Mouse (Mus musculus): Measurements from ENCODE around the gene Trpc4ap. TPM values are rescaled to one million over a fixed set of nuclear protein-coding genes. Genes with fewer than 3 reads are reported as not detected.
"Not testable (repeated sequence)": the region's sequence is repeated elsewhere in the genome, so short reads cannot be mapped to it uniquely, and the experiment has no call there.

Trpc4ap gene
- polyA plus RNA-seq, 1 experiment from 2014 or later, result 164 TPM

DNA sequence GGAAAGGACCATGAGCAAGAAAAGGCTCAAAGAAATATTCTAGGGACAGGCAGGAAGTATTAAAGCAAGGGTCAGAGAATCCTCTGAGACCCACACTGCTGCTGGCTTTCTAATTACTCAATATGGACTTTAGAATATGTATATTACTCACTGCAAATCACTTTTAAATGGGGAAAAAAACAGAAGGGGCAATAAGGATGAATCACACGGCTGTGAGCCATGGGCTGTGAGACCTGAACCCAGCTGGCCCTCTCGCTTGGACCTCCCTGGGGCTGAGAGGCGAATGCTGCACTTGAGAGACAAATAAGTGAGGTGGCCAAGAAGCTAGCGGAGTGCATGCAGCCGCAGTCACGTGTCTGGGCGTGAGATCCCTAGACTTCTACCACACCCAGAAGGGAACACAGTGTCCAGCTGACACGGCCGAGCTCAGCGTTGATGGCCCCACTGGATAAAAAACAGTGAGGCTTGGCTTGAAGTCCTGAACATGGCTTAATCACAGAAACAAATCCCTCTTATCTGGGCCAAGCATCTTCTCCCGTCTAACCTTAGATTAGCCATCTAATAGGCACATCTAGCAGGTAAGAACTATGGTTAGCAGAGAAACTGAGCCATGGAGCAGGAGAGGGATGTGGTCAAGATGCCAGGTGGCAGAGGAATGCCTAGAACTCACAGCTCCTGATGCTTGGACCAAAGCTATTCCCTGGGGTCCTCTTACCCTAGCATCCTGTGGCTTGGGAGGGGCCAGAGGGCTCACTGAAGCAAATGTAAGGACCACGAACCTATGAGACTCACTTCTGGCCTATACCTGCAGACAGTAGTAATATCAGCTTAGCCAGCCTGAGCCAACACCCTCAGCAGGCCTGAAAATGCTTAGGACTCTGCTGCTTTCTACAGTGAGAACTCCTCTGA lies 25.2 kb upstream of the Trpc4ap start:
- no peaks in the 10 kb centered on the region for H3K9me3 ChIP-seq
- no peak overlapping the region for H3K4me2 ChIP-seq
- H3K27me3 ChIP-seq, result no peaks in the 10 kb centered on the region
- H3K27ac ChIP-seq (replicated peaks), result no peak overlapping the region
- no peaks in the 10 kb centered on the region for H3K4me1 ChIP-seq (replicated peaks)
- H3K36me3 ChIP-seq, result peaks cover 63% of the 10 kb centered on the region
- no peak overlapping the region for H3K4me3 ChIP-seq
- WGBS, result 90% methylated on average over 12 of the region's 12 CpGs
- no peak for ATAC-seq (ENCODE audit: low FRiP score, low read depth)
- H3K9ac ChIP-seq, result no peak overlapping the region

GRCm38 (mm10) chr2:155710557-155710956 lies 18.4 kb upstream of the Trpc4ap start:
- ATAC-seq (ENCODE audit: low FRiP score, low read depth), result no peak
- WGBS, result 89% methylated on average over 11 of the region's 11 CpGs

GRCm38 (mm10) chr2:155707251-155707650 lies 15.1 kb upstream of the Trpc4ap start:
- peaks cover 61% of the 10 kb centered on the region for H3K36me3 ChIP-seq
- no peak overlapping the region for H3K4me2 ChIP-seq
- H3K9ac ChIP-seq, result no peak overlapping the region
- H3K4me3 ChIP-seq, result no peak overlapping the region
- ATAC-seq (ENCODE audit: low FRiP score, low read depth), result no peak
- H3K9me3 ChIP-seq, result no peaks in the 10 kb centered on the region
- 79% methylated on average over 4 of the region's 4 CpGs for WGBS
- H3K27ac ChIP-seq (replicated peaks), result no peak overlapping the region
- H3K4me1 ChIP-seq (replicated peaks), result no peaks in the 10 kb centered on the region
- no peaks in the 10 kb centered on the region for H3K27me3 ChIP-seq

More at GRCm38 (mm10) chr2:155710557-155710956, 18.4 kb upstream of the Trpc4ap start:
- Histone ChIP-seq H3K27me3 (no peaks in the 10 kb centered on the region), H3K9me3 (no peaks in the 10 kb centered on the region), H3K36me3 (peaks cover 71% of the 10 kb centered on the region), H3K4me1 (replicated peaks) (no peaks in the 10 kb centered on the region), H3K27ac (replicated peaks) (no peak overlapping the region), H3K9ac (no peak overlapping the region), H3K4me3 (no peak overlapping the region), H3K4me2 (no peak overlapping the region)

- Histone ChIP-seq H3K4me1 (replicated peaks) (no peaks in the 10 kb centered on the region), H3K9me3 (no peaks in the 10 kb centered on the region), H3K27ac (replicated peaks) (no peak overlapping the region), H3K27me3 (no peaks in the 10 kb centered on the region), H3K9ac (no peak overlapping the region), H3K4me2 (no peak overlapping the region), H3K4me3 (no peak overlapping the region), H3K36me3 (peaks cover 43% of the 10 kb centered on the region; the same call in 1 of the 2 replicates)
- 19% methylated on average over 4 of the region's 4 CpGs for WGBS
- ATAC-seq (ENCODE audit: low FRiP score, low read depth), result no peak
Observed at GRCm38 (mm10) chr2:155703630-155704029, 11.4 kb upstream of the Trpc4ap start.

DNA sequence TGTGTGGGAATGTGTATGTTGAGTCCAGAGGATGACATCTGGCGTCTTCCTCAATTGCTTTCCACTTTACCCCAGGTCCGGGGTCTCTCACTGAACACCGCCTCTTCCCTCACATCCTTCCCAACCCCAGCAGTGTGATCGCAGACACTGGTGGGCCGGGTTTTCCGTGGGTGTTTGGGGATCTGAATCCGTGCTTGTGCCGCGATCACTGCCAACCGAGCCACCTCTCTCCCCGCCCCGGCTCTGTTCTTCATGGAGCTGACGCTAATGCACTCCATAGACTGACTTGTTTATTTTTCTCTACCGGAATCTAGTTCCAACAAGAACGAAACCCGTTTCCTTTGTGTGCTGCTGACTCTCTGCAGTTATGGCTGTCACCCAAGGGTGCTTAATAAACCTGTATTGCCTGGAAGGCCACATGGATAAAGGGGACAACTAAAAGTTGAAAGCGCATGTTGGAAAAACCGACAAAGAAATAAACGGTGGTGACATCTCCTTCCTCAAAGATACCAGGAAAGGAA lies 9.3 kb upstream of the Trpc4ap start:
- Histone ChIP-seq H3K9me3 (no peaks in the 10 kb centered on the region), H3K27ac (replicated peaks) (no peak overlapping the region), H3K9ac (no peak overlapping the region), H3K36me3 (peaks cover 31% of the 10 kb centered on the region; the same call in 1 of the 2 replicates), H3K4me3 (no peak overlapping the region), H3K27me3 (no peaks in the 10 kb centered on the region), H3K4me1 (replicated peaks) (no peaks in the 10 kb centered on the region), H3K4me2 (no peak overlapping the region)
- WGBS, result 95% methylated on average over 19 of the region's 19 CpGs
- no peak for ATAC-seq (ENCODE audit: low FRiP score, low read depth)

- WGBS, result 93% methylated on average over 6 of the region's 6 CpGs
- H3K9ac ChIP-seq; H3K4me2 ChIP-seq; H3K4me3 ChIP-seq; H3K9me3 ChIP-seq; H3K4me1 ChIP-seq (replicated peaks); H3K27ac ChIP-seq (replicated peaks); ATAC-seq (ENCODE audit: low FRiP score, low read depth); H3K27me3 ChIP-seq: not testable (repeated sequence)
- peaks cover 21% of the 10 kb centered on the region; the same call in 1 of the 2 replicates for H3K36me3 ChIP-seq
Observed at GRCm38 (mm10) chr2:155698443-155698842, 6.3 kb upstream of the Trpc4ap start.

DNA sequence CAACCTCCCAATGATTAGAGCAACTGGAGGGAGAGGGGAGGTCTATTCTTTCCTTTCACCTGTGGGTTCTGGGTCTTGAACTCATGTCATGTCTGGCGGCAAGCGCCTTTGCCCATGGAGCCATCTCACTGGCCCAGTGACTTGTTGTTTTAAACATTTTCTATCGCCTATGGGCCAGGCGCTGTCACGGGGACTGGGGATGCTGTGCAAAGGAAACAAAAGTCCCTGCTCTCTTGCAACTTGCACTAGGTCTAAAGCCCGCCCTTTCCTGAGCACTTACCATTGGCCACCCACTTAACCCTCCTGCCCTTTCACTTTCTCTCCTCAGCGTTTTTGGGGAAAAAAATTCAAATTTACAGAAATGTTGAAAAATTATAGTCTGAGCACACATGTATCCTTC lies 4.7 kb upstream of the Trpc4ap start:
- Histone ChIP-seq H3K4me2 (no peak overlapping the region), H3K4me1 (replicated peaks) (no peaks in the 10 kb centered on the region), H3K27me3 (no peaks in the 10 kb centered on the region), H3K27ac (replicated peaks) (no peak overlapping the region), H3K9me3 (no peaks in the 10 kb centered on the region), H3K4me3 (no peak overlapping the region), H3K9ac (no peak overlapping the region), H3K36me3 (peaks cover 11% of the 10 kb centered on the region; the same call in 1 of the 2 replicates)
- no peak for ATAC-seq (ENCODE audit: low FRiP score, low read depth)
- 74% methylated on average over 7 of the region's 7 CpGs for WGBS

DNA sequence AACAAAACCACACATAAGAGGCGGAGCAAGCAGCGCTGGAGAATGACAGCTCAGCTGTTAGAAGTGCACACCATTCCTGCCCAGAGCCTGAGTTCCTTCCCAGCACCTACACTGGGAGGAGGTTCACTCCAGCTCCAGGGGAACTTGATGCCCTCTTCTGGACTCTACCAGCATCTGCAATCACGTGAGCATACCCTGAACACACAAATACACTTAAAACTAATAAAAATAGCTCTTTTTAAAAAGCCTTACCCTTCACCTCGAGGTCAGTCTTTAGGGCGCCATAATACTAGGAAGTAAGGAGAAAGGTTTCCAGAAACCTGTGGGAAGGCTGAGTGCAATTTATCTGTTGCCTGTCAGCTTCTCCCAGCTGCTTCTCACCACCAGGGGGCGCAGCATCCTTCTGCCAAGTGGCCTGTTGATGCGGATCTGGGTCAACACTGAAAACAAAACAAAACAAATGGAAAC lies 3.9 kb upstream of the Trpc4ap start:
- Histone ChIP-seq H3K9me3 (no peaks in the 10 kb centered on the region), H3K9ac (no peak overlapping the region), H3K27ac (replicated peaks) (no peak overlapping the region), H3K27me3 (no peaks in the 10 kb centered on the region), H3K4me3 (no peak overlapping the region), H3K4me2 (no peak overlapping the region), H3K36me3 (peaks cover 3% of the 10 kb centered on the region; the same call in 1 of the 2 replicates), H3K4me1 (replicated peaks) (peaks cover 2% of the 10 kb centered on the region)
- no peak for ATAC-seq (ENCODE audit: low FRiP score, low read depth)
- WGBS, result 14% methylated on average over 7 of the region's 7 CpGs

DNA sequence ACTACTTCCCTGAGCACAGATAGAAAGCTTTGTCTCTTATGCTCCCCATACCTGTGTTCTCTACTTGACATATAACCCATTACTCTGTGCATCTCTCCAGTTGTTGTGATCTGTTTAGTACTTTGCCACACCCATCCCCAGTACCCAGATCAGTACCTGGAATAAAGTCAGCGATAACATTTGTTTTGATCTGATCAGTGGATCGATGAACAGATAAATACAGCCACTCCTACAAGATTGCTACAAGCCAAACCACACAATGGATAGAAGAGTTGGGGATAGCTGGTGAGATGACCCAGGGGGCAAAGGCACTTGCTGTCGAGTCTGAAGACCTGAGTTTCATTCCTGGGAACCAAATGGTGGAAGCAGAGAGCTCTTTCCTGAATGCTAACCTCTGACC lies 3.1 kb upstream of the Trpc4ap start:
- Histone ChIP-seq H3K27ac (replicated peaks) (no peak overlapping the region), H3K4me2 (no peak overlapping the region), H3K27me3 (no peaks in the 10 kb centered on the region), H3K9me3 (no peaks in the 10 kb centered on the region), H3K4me3 (no peak overlapping the region), H3K4me1 (replicated peaks) (peaks cover 10% of the 10 kb centered on the region), H3K9ac (no peak overlapping the region), H3K36me3 (no peaks in the 10 kb centered on the region)
- ATAC-seq (ENCODE audit: low FRiP score, low read depth), result no peak
- WGBS, result 71% methylated on average over 3 of the region's 3 CpGs

GRCm38 (mm10) chr2:155694564-155694963 lies 2.4 kb upstream of the Trpc4ap start:
- no peak for ATAC-seq (ENCODE audit: low FRiP score, low read depth)
- 79% methylated on average over 2 of the region's 2 CpGs for WGBS

DNA sequence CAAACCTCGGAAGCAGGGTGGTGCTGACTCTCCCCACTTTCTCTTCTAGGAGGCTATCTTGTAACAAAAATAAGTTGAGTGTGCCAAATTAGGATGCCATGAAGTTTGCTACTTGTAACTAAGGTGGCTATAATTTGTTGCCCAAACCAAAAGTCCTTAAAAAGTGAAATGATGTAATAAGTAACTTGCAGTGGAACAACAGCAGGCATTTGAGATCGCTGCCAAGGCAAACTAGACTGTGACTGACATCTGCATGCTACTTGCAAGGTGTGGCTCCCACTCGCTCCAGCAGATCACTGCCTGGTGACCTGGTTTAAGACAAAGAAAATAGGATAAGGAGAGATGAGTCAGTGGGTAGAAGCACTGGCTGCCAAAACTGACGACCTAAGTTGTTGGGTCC lies 952 bp upstream of the Trpc4ap start:
- H3K9me3 ChIP-seq, result no peaks in the 10 kb centered on the region
- no peaks in the 10 kb centered on the region for H3K27me3 ChIP-seq
- H3K9ac ChIP-seq, result no peak overlapping the region
- WGBS, result 80% methylated on average over 4 of the region's 4 CpGs
- peaks cover 22% of the 10 kb centered on the region for H3K4me1 ChIP-seq (replicated peaks)
- no peak for ATAC-seq (ENCODE audit: low FRiP score, low read depth)
- H3K27ac ChIP-seq (replicated peaks), result no peak overlapping the region
- H3K4me2 ChIP-seq, result no peak overlapping the region
- no peak overlapping the region for H3K4me3 ChIP-seq
- H3K36me3 ChIP-seq, result no peaks in the 10 kb centered on the region

More at GRCm38 (mm10) chr2:155694564-155694963, 2.4 kb upstream of the Trpc4ap start:
- Histone ChIP-seq H3K4me3 (no peak overlapping the region), H3K4me1 (replicated peaks) (peaks cover 16% of the 10 kb centered on the region), H3K4me2 (no peak overlapping the region), H3K9me3 (no peaks in the 10 kb centered on the region), H3K27me3 (no peaks in the 10 kb centered on the region), H3K27ac (replicated peaks) (no peak overlapping the region), H3K9ac (no peak overlapping the region), H3K36me3 (no peaks in the 10 kb centered on the region)

- Histone ChIP-seq H3K27ac (replicated peaks) (peak overlapping the region; percentile 91), H3K9me3 (no peaks in the 10 kb centered on the region), H3K27me3 (no peaks in the 10 kb centered on the region), H3K9ac (peak overlapping the region; percentile 74), H3K4me1 (replicated peaks) (peaks cover 22% of the 10 kb centered on the region), H3K4me2 (peak overlapping the region; percentile 78), H3K36me3 (no peaks in the 10 kb centered on the region), H3K4me3 (peak overlapping the region; percentile 58)
- ATAC-seq (ENCODE audit: low FRiP score, low read depth), result no peak
- 2% methylated on average over 8 of the region's 8 CpGs for WGBS
Observed at GRCm38 (mm10) chr2:155691336-155691722, 855 bp downstream of the Trpc4ap start.
